Comparison of ENCODE assay signal across 7 mouse cellular contexts in genomic region chr3:79567703-79568362, GRCm38 (mm10). TPM values are rescaled to one million over a fixed set of nuclear protein-coding genes. Genes with fewer than 3 reads are reported as not detected.
DNase-seq lines count a peak whose midpoint lies in the region; ATAC-seq and TF ChIP-seq lines count a peak whose summit lies in the region.

TSS of gene Fnip2 (minus strand) at chr3:79567796.

- peak within 1 kb of the TSS; percentile 73 for H3K9ac ChIP-seq in intestine, postnatal 0 days (ENCODE audit: low read depth, low read length)
- H3K9ac ChIP-seq in midbrain, embryonic 12.5 days (replicated peaks) = peak within 1 kb of the TSS; percentile 81

- peak within 1 kb of the TSS; percentile 86 for H3K4me3 ChIP-seq in embryonic facial prominence, embryonic 10.5 days
- peak within 1 kb of the TSS; percentile 82 for H3K4me3 ChIP-seq in intestine, postnatal 0 days (ENCODE audit: low read depth, low read length)
- peak within 1 kb of the TSS; percentile 83 for H3K4me3 ChIP-seq in midbrain, embryonic 12.5 days
- peak within 1 kb of the TSS; percentile 91 for H3K4me3 ChIP-seq in small intestine, adult 2 months (ENCODE audit: low read depth, low read length)

- ATAC-seq in intestine, postnatal 0 days = peak; percentile 93
- peak; percentile 96 for ATAC-seq in midbrain, embryonic 12.5 days (ENCODE audit: low FRiP score, low read depth)

- peak; percentile 59; the same call in 1 of the 2 replicates for TF ChIP-seq POLR2A in small intestine, adult 2 months (IDR thresholded peaks at IDR 0.05; ENCODE audit: low read depth, low read length)

- TF ChIP-seq CTCF in intestine, postnatal 0 days (IDR thresholded peaks at IDR 0.05; ENCODE audit: low read depth) = no peak
- TF ChIP-seq CTCF in small intestine, adult 2 months (IDR thresholded peaks at IDR 0.05; ENCODE audit: extremely low read depth, insufficient read length, insufficient replicate concordance, low read depth, low read length) = no peak

- peak; percentile 90 for DNase-seq in adrenal gland, postnatal 10 days
- DNase-seq in embryonic facial prominence, embryonic 10.5 days (ENCODE audit: low spot score) = peak; percentile 97
- peak; percentile 73 for DNase-seq in gonadal fat pad, adult 2 months (ENCODE audit: low read depth)
- peak; percentile 92 for DNase-seq in left cerebral cortex, postnatal 4 days

- 2% methylated on average over 55 of the region's 55 CpGs for WGBS in embryonic facial prominence, embryonic 10.5 days
- WGBS in intestine, postnatal 0 days = 1% methylated on average over 49 of the region's 55 CpGs
- under 1% methylated on average over 52 of the region's 55 CpGs for WGBS in midbrain, embryonic 12.5 days
- WGBS in small intestine, adult 2 months = under 1% methylated on average over 51 of the region's 55 CpGs

- H3K4me1 ChIP-seq in embryonic facial prominence, embryonic 10.5 days = peaks cover 13% of the 10 kb centered on the region
- no peaks in the 10 kb centered on the region for H3K4me1 ChIP-seq in intestine, postnatal 0 days (replicated peaks; ENCODE audit: control insufficient read depth, insufficient read depth, low read length)
- H3K4me1 ChIP-seq in midbrain, embryonic 12.5 days = peaks cover 13% of the 10 kb centered on the region
- peaks cover 7% of the 10 kb centered on the region; the same call in 1 of the 2 replicates for H3K4me1 ChIP-seq in small intestine, adult 2 months (ENCODE audit: control insufficient read depth, insufficient read depth, insufficient read length, low read length)

- intact Hi-C loops in left cerebral cortex, postnatal 4 days (cut with DNase I) = loop anchor here (10.0 kb wide), 1 partner anchor 53 kb away; no protein-coding TSS in a partner anchor

- H3K27ac ChIP-seq in embryonic facial prominence, embryonic 10.5 days (replicated peaks) = peak within 1 kb of the TSS; percentile 90
- H3K27ac ChIP-seq in intestine, postnatal 0 days (ENCODE audit: low read depth, low read length) = peak within 1 kb of the TSS; percentile 73
- H3K27ac ChIP-seq in midbrain, embryonic 12.5 days (replicated peaks) = peak within 1 kb of the TSS; percentile 77
- peak within 1 kb of the TSS; percentile 53; the same call in 1 of the 2 replicates for H3K27ac ChIP-seq in small intestine, adult 2 months (ENCODE audit: insufficient read depth, low read depth, low read length)

- peak within 1 kb of the TSS; percentile 95 for H3K4me2 ChIP-seq in intestine, postnatal 0 days (replicated peaks; ENCODE audit: low read depth)
- peak within 1 kb of the TSS; percentile 90 for H3K4me2 ChIP-seq in midbrain, embryonic 12.5 days (replicated peaks)

- H3K27me3 ChIP-seq in embryonic facial prominence, embryonic 10.5 days (replicated peaks; ENCODE audit: low read depth, poor library complexity, severe bottlenecking) = no peaks in the 10 kb centered on the region
- no peaks in the 10 kb centered on the region for H3K27me3 ChIP-seq in intestine, postnatal 0 days (replicated peaks; ENCODE audit: control insufficient read depth, insufficient read depth, low read length)
- peaks cover 5% of the 10 kb centered on the region; the same call in 1 of the 2 replicates for H3K27me3 ChIP-seq in midbrain, embryonic 12.5 days
- H3K27me3 ChIP-seq in small intestine, adult 2 months (ENCODE audit: control insufficient read depth, insufficient read depth, low read length) = no peaks in the 10 kb centered on the region

- H3K9me3 ChIP-seq in embryonic facial prominence, embryonic 10.5 days = no peaks in the 10 kb centered on the region
- H3K9me3 ChIP-seq in intestine, postnatal 0 days (ENCODE audit: control insufficient read depth) = no peaks in the 10 kb centered on the region
- H3K9me3 ChIP-seq in midbrain, embryonic 12.5 days = no peaks in the 10 kb centered on the region

- H3K36me3 ChIP-seq in embryonic facial prominence, embryonic 10.5 days (replicated peaks) = no peaks in the 10 kb centered on the region
- H3K36me3 ChIP-seq in intestine, postnatal 0 days (ENCODE audit: control insufficient read depth, insufficient read depth) = no peaks in the 10 kb centered on the region
- no peaks in the 10 kb centered on the region for H3K36me3 ChIP-seq in midbrain, embryonic 12.5 days
- H3K36me3 ChIP-seq in small intestine, adult 2 months (ENCODE audit: control insufficient read depth, insufficient read depth, low read length) = no peaks in the 10 kb centered on the region

RNA-seq across cellular contexts. Expression of gene Fnip2, which starts in this region (rescaled TPM):
- 10 to 100 TPM; 12.3 to 14.1 TPM for total RNA-seq in adrenal gland, postnatal 10 days (2021)
- 5.1 and 5.4 TPM in 2 replicates for polyA plus RNA-seq in embryonic facial prominence, embryonic 10.5 days (2016; fragmentation: Nextera tagmentation; extraction: Ambion mirVana)
- 5.1 and 5.5 TPM in 2 replicates for polyA plus RNA-seq in gonadal fat pad, adult 2 months (2012; rRNA removed)
- polyA plus RNA-seq in intestine, postnatal 0 days (2015; fragmentation: Nextera tagmentation; extraction: Ambion mirVana) = 3.3 and 3.4 TPM in 2 replicates
- 10 to 100 TPM; 42.9 to 46.9 TPM for total RNA-seq in left cerebral cortex, postnatal 4 days (2021)
- 7.0 and 7.4 TPM in 2 replicates for polyA plus RNA-seq in midbrain, embryonic 12.5 days (2016; fragmentation: Nextera tagmentation; extraction: Ambion mirVana)
- polyA plus RNA-seq in small intestine, adult 2 months (2012; rRNA removed) = 1.2 and 1.6 TPM in 2 replicates

Comparison
In these comparisons a context has a peak if more than half of its experiments do, and no peak if none do; other contexts are left out.
1. Peak in every context shown above with its lines: DNase-seq, ATAC-seq, H3K4me3 ChIP-seq and H3K27ac ChIP-seq.